Mouse (Mus musculus) erythroblast, embryonic 14.5 days (primary cell): ENCODE data around the gene Rcor1.

Experiments used
- GATA1 ChIP-seq: IDR thresholded peaks from 2 replicates; pipeline ENCODE4 v1.6.1; 2012; ENCODE audit warnings: low read length, inconsistent platforms, mixed read lengths
- TAL1 ChIP-seq: IDR thresholded peaks from 3 replicates; pipeline ENCODE4 v1.6.1; 2012; ENCODE audit warnings: low read length, inconsistent platforms, mixed read lengths

DNA sequence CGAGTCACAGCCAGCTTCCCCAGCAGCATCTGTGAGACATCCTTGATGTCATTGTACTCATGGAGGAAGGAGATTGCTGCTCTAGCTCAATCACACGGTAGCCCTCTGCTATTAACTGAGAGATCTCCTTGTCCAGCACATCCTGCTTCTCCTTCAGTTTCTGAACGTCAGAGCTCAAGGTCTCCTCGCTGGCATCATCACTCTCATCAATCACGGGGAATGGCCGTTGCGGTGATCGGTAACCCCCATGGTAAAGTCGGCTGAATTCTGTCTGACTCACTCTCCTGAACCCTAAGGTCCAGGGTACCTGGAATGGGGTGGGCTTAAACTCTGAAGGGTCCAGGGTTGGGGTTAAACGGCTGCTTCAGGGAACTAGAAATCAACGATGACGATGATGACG, 28.7 kb downstream of the Rcor1 start:
- no peak for TF ChIP-seq GATA1
- TF ChIP-seq TAL1, result no peak
